Mouse (Mus musculus) MEL (cell line): ENCODE measurements around the gene Prrg2. TPM values are rescaled to one million over a fixed set of nuclear protein-coding genes. Genes with fewer than 3 reads are reported as not detected.

Experiments
- DNase-seq: peaks from one replicate; pipeline ENCODE4 v3.0.0; 2011; ENCODE audit warnings: low read depth, low spot score
- H3K27ac ChIP-seq: 2 replicates; pipeline ENCODE4 v1.5.1; 2012; ENCODE audit warnings: low read depth, mild to moderate bottlenecking, control low read depth, low read length, moderate library complexity; ENCODE audit not compliant: control insufficient read depth
- H3K27me3 ChIP-seq, 2 experiments: fragments of 150-350 bp in 1 of 2; sonication (generic) in 1 of 2; 2 replicates each; pipeline ENCODE4 v1.6.1; 2012; ENCODE audit warnings: low read length in 2 of 2, mild to moderate bottlenecking in 2 of 2, improper control_type of control experiment in 1 of 2, moderate library complexity in 1 of 2; ENCODE audit not compliant: insufficient read depth in 2 of 2, control insufficient read depth in 1 of 2
- H3K36me3 ChIP-seq, 2 experiments: 2 replicates each; pipeline ENCODE4 v1.6.1; 2012 to 2014; ENCODE audit warnings: low read length in 2 of 2, improper control_type of control experiment in 1 of 2, inconsistent platforms in 1 of 2, mild to moderate bottlenecking in 1 of 2; ENCODE audit not compliant: insufficient read depth in 2 of 2, control insufficient read depth in 1 of 2
- H3K4me1 ChIP-seq, 2 experiments: fragments of 150-350 bp in 1 of 2; sonication (generic) in 1 of 2; 2 replicates each; pipeline ENCODE4 v1.6.1; 2012; ENCODE audit warnings: low read length in 2 of 2, improper control_type of control experiment in 1 of 2, mild to moderate bottlenecking in 1 of 2; ENCODE audit not compliant: insufficient read depth in 2 of 2, control insufficient read depth in 1 of 2
- H3K4me3 ChIP-seq, 2 experiments: fragments of 150-350 bp in 1 of 2; sonication (generic) in 1 of 2; 2 replicates each; pipeline ENCODE4 v1.5.1; 2012; ENCODE audit warnings: low read depth in 2 of 2, low read length in 2 of 2, mild to moderate bottlenecking in 2 of 2, moderate library complexity in 2 of 2, control low read depth in 1 of 2, improper control_type of control experiment in 1 of 2; ENCODE audit not compliant: control insufficient read depth in 1 of 2, insufficient read depth in 1 of 2
- H3K79me2 ChIP-seq: 2 replicates; pipeline ENCODE4 v1.6.1; 2012; ENCODE audit warnings: mild to moderate bottlenecking, low read length, moderate library complexity; ENCODE audit not compliant: control insufficient read depth, poor library complexity, insufficient read depth
- H3K9ac ChIP-seq: 2 replicates; pipeline ENCODE4 v1.6.1; 2012; ENCODE audit warnings: low read depth, mild to moderate bottlenecking, control low read depth, low read length, moderate library complexity; ENCODE audit not compliant: control insufficient read depth, poor library complexity, severe bottlenecking
- H3K9me3 ChIP-seq: fragments of 150-350 bp; sonication (generic); replicated peaks from 2 replicates; pipeline ENCODE4 v1.6.1; 2012; ENCODE audit warnings: mild to moderate bottlenecking, low read length, improper control_type of control experiment, moderate library complexity; ENCODE audit not compliant: insufficient read depth
- BHLHE40 ChIP-seq: IDR thresholded peaks from 2 replicates; pipeline ENCODE4 v1.6.1; 2012; ENCODE audit warnings: low read depth, mild to moderate bottlenecking, inconsistent platforms, low read length, improper control_type of control experiment, borderline replicate concordance
- CHD1 ChIP-seq: IDR thresholded peaks from 2 replicates; pipeline ENCODE4 v1.6.1; 2012; ENCODE audit warnings: low read depth, mild to moderate bottlenecking, inconsistent platforms, low read length, improper control_type of control experiment
- CHD2 ChIP-seq: IDR thresholded peaks from 2 replicates; pipeline ENCODE4 v1.6.1; 2011; ENCODE audit warnings: low read length, improper control_type of control experiment
- CTCF ChIP-seq, 3 experiments: IDR thresholded peaks in 2 of 3; conservative IDR thresholded peaks in 1 of 3; 2 replicates each; pipeline ENCODE4 v1.5.1; 2011 to 2012; ENCODE audit warnings: low read length in 3 of 3, low read depth in 2 of 3, mild to moderate bottlenecking in 2 of 3, improper control_type of control experiment in 1 of 3, inconsistent platforms in 1 of 3, mixed read lengths in 1 of 3, moderate library complexity in 1 of 3; ENCODE audit not compliant: control insufficient read depth in 1 of 3, insufficient read depth in 1 of 3, poor library complexity in 1 of 3, severe bottlenecking in 1 of 3
- GABPA ChIP-seq: IDR thresholded peaks from 2 replicates; pipeline ENCODE4 v1.6.1; 2012; ENCODE audit warnings: low read depth, mild to moderate bottlenecking, inconsistent platforms, low read length, improper control_type of control experiment, moderate library complexity
- GATA1 ChIP-seq: IDR thresholded peaks from 2 replicates; pipeline ENCODE4 v1.6.1; 2011; ENCODE audit warnings: low read depth, low read length, improper control_type of control experiment
- HCFC1 ChIP-seq: IDR thresholded peaks from 2 replicates; pipeline ENCODE4 v1.6.1; 2012; ENCODE audit warnings: low read depth, mild to moderate bottlenecking, inconsistent platforms, low read length, improper control_type of control experiment, moderate library complexity
- JUND ChIP-seq: IDR thresholded peaks from 2 replicates; pipeline ENCODE4 v1.6.1; 2011; ENCODE audit warnings: low read depth, mild to moderate bottlenecking, improper control_type of control experiment, low read length
- KAT2A ChIP-seq: conservative IDR thresholded peaks from 2 replicates; pipeline ENCODE4 v1.6.1; 2012; ENCODE audit warnings: low read depth, low read length, improper control_type of control experiment, inconsistent platforms
- MAFK ChIP-seq: IDR thresholded peaks from 2 replicates; pipeline ENCODE4 v1.6.1; 2011; ENCODE audit warnings: low read depth, mild to moderate bottlenecking, low read length, improper control_type of control experiment, borderline replicate concordance
- MAX ChIP-seq: IDR thresholded peaks from 2 replicates; pipeline ENCODE4 v1.6.1; 2011; ENCODE audit warnings: low read length, improper control_type of control experiment
- MAZ ChIP-seq: IDR thresholded peaks from 2 replicates; pipeline ENCODE4 v1.6.1; 2012; ENCODE audit warnings: low read depth, mild to moderate bottlenecking, inconsistent platforms, low read length, improper control_type of control experiment
- MXI1 ChIP-seq: IDR thresholded peaks from 2 replicates; pipeline ENCODE4 v1.6.1; 2011; ENCODE audit warnings: mild to moderate bottlenecking, low read depth, low read length, improper control_type of control experiment
- NELFE ChIP-seq: IDR thresholded peaks from 2 replicates; pipeline ENCODE4 v1.6.1; 2011; ENCODE audit warnings: low read depth, low read length, improper control_type of control experiment
- NRF1 ChIP-seq: IDR thresholded peaks from 2 replicates; pipeline ENCODE4 v1.6.1; 2014; ENCODE audit warnings: low read depth, mild to moderate bottlenecking, inconsistent platforms, low read length, improper control_type of control experiment, moderate library complexity; ENCODE audit not compliant: poor library complexity, insufficient read depth, severe bottlenecking
- POLR2A ChIP-seq, 2 experiments: IDR thresholded peaks; 2 replicates each; pipeline ENCODE4 v1.6.1; 2011 to 2012; ENCODE audit warnings: low read length in 2 of 2, mild to moderate bottlenecking in 2 of 2, control low read depth in 1 of 2, improper control_type of control experiment in 1 of 2, low read depth in 1 of 2, moderate library complexity in 1 of 2; ENCODE audit not compliant: control insufficient read depth in 1 of 2, insufficient read depth in 1 of 2, poor library complexity in 1 of 2
- POLR2AphosphoS5 ChIP-seq: IDR thresholded peaks from 2 replicates; pipeline ENCODE4 v1.6.1; 2012; ENCODE audit warnings: low read depth, borderline replicate concordance, mild to moderate bottlenecking, inconsistent platforms, low read length, moderate library complexity, mixed read lengths
- SIN3A ChIP-seq: IDR thresholded peaks from 2 replicates; pipeline ENCODE4 v1.6.1; 2012; ENCODE audit warnings: low read length, improper control_type of control experiment, inconsistent platforms
- SMC3 ChIP-seq: IDR thresholded peaks from 2 replicates; pipeline ENCODE4 v1.6.1; 2011; ENCODE audit warnings: low read depth, low read length, improper control_type of control experiment
- TBP ChIP-seq: IDR thresholded peaks from 2 replicates; pipeline ENCODE4 v1.8.0; 2011; ENCODE audit warnings: low read depth, low read length, improper control_type of control experiment
- TCF12 ChIP-seq: IDR thresholded peaks from 2 replicates; pipeline ENCODE4 v1.6.1; 2014; ENCODE audit warnings: low read depth, mild to moderate bottlenecking, inconsistent platforms, low read length, improper control_type of control experiment, moderate library complexity
- UBTF ChIP-seq: IDR thresholded peaks from 2 replicates; pipeline ENCODE4 v1.6.1; 2012; ENCODE audit warnings: low read depth, mild to moderate bottlenecking, inconsistent platforms, low read length, improper control_type of control experiment, moderate library complexity, borderline replicate concordance; ENCODE audit not compliant: insufficient read depth
- USF1 ChIP-seq: IDR thresholded peaks from 2 replicates; pipeline ENCODE4 v1.6.1; 2014; ENCODE audit warnings: low read depth, mild to moderate bottlenecking, inconsistent platforms, low read length, improper control_type of control experiment, moderate library complexity
- USF2 ChIP-seq, 2 experiments: IDR thresholded peaks; 2 replicates each; pipeline ENCODE4 v1.6.1; 2011 to 2012; ENCODE audit warnings: improper control_type of control experiment in 2 of 2, low read length in 2 of 2, borderline replicate concordance in 1 of 2, inconsistent platforms in 1 of 2, low read depth in 1 of 2, mild to moderate bottlenecking in 1 of 2; ENCODE audit not compliant: insufficient read depth in 1 of 2
- ZKSCAN1 ChIP-seq: IDR thresholded peaks from 2 replicates; pipeline ENCODE4 v1.6.1; 2012; ENCODE audit warnings: low read depth, mild to moderate bottlenecking, inconsistent platforms, low read length, improper control_type of control experiment, moderate library complexity
- ZMIZ1 ChIP-seq: IDR thresholded peaks from 2 replicates; pipeline ENCODE4 v1.6.1; 2012; ENCODE audit warnings: low read depth, mild to moderate bottlenecking, inconsistent platforms, low read length, improper control_type of control experiment, moderate library complexity
- polyA plus RNA-seq, 2 experiments: library from polyadenylated mRNA; stranded (reverse) in 1 of 2; unstranded in 1 of 2; fragments of >175 nt in 1 of 2; fragments of >200 nt in 1 of 2; gene quantifications; 2 replicates each; pipeline versions ENCODE4 v1.2.1 to v1.2.4; 2012; ENCODE audit warnings: low replicate concordance in 2 of 2, low read depth in 1 of 2; ENCODE audit not compliant: insufficient read length in 2 of 2, insufficient read depth in 1 of 2, missing spikeins in 1 of 2
- total RNA-seq: library from RNA; depleted of rRNA; stranded (reverse); fragments of 300-350 nt; gene quantifications from 2 replicates; pipeline ENCODE4 v1.2.3, GENCODE M21; 2012

The Prrg2 gene
- total and polyA plus RNA-seq, 3 experiments = 7.5 to 16.9 TPM; not detected in 1

DNA sequence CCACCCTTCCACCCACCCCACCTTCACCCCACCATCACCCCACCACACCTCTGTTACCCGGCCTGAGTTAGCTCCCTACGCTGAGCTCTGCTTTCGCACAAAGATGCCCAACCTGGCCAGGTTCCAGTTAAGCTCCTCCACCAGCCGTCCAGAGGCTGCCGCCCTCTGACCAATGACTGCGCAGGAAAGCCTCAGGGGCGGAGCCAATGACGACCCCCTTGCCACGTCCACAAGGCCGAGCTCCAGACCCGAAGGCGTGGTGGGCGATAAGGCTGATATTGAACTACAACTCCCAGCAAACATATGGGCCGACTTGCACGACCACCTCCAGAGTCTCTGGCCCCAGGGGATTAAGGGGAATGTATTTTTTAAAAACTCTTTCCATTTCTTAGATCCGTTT lies 29.6 kb upstream of the Prrg2 start, which contains the start of gene Rcn3:
TSS of gene Rcn3 (minus strand) at position 174 of the 400 bp plus-strand sequence.
- peak; percentile 96 for DNase-seq
- Histone ChIP-seq H3K27ac (peak within 1 kb of the TSS; percentile 68), H3K79me2 (no peaks in the 10 kb centered on the region; the same call in 1 of the 2 replicates), H3K4me3 (peak within 1 kb of the TSS; percentile 50 to 72), H3K4me1 (peaks cover 2 to 16% of the 10 kb centered on the region in 2 experiments), H3K9ac (peak within 1 kb of the TSS; percentile 60), H3K36me3 (peaks cover 0 to 12% of the 10 kb centered on the region in 2 experiments; a peak in 2 of 4 replicates), H3K9me3 (no peaks in the 10 kb centered on the region), H3K27me3 (no peaks in the 10 kb centered on the region)
- TF ChIP-seq MAZ = peak; percentile 58; the same call in 1 of the 2 replicates
- TF ChIP-seq ZKSCAN1 = no peak
- peak; percentile 54; the same call in 1 of the 2 replicates for TF ChIP-seq MAX
- peak; percentile 97 for TF ChIP-seq HCFC1
- peak in 1 of 2 experiments; percentile 37; a peak in 1 of 4 replicates for TF ChIP-seq POLR2A (IDR thresholded peaks at IDR 0.05; ENCODE audit: control insufficient read depth in 1 of 2, insufficient read depth in 1 of 2, low read depth in 1 of 2, low read length in 2 of 2, poor library complexity in 1 of 2)
- no peak for TF ChIP-seq MAFK
- peak; percentile 16; the same call in 1 of the 2 replicates for TF ChIP-seq TCF12
- no peak for TF ChIP-seq GABPA
- no peak for TF ChIP-seq SMC3
- TF ChIP-seq JUND = no peak
- peak; percentile 66; the same call in 1 of the 2 replicates for TF ChIP-seq TBP
- no peak for TF ChIP-seq NELFE
- no peak for TF ChIP-seq CHD2
- no peak for TF ChIP-seq BHLHE40
- TF ChIP-seq KAT2A = peak; percentile 50; the same call in 1 of the 2 replicates
- no peak for TF ChIP-seq ZMIZ1
- no peak for TF ChIP-seq CTCF (IDR thresholded peaks at IDR 0.05 in 2 of 3, conservative IDR thresholded peaks at IDR 0.05 in 1 of 3; ENCODE audit: control insufficient read depth in 1 of 3, insufficient read depth in 1 of 3, low read depth in 2 of 3, low read length in 3 of 3, poor library complexity in 1 of 3, severe bottlenecking in 1 of 3)
- TF ChIP-seq NRF1 = peak; percentile 46; the same call in 1 of the 2 replicates
- TF ChIP-seq SIN3A = 0 out of 2 replicates have a peak, but pooled peaks have one; percentile 52
- TF ChIP-seq POLR2AphosphoS5 = no peak
- TF ChIP-seq GATA1 = peak; percentile 66
- no peak for TF ChIP-seq USF2 (IDR thresholded peaks at IDR 0.05; ENCODE audit: borderline replicate concordance in 1 of 2, insufficient read depth in 1 of 2, low read depth in 1 of 2, low read length in 2 of 2)
- no peak for TF ChIP-seq USF1
- TF ChIP-seq MXI1 = 0 out of 2 replicates have a peak, but pooled peaks have one; percentile 21
- TF ChIP-seq CHD1 = no peak
- TF ChIP-seq UBTF = no peak
